Mouse (Mus musculus): ENCODE results near the gene Rpl10a. TPM values are rescaled to one million over a fixed set of nuclear protein-coding genes. Genes with fewer than 3 reads are reported as not detected.
A peak's percentile ranks its signal among the peaks of the same experiment; 100 is the strongest.
"Not testable (repeated sequence)": the region's sequence is repeated elsewhere in the genome, so short reads cannot be mapped to it uniquely, and the experiment has no call there.

Gene Rpl10a
- total RNA-seq, 2 experiments from 2014 or later, result 411 to 471 TPM

- peak; percentile 85 for DNase-seq
- intact Hi-C loops (cut with DNase I), result no loop called here
These were observed 22.4 kb downstream of the Rpl10a start, which contains the start of gene Tead3 for GRCm38 (mm10) chr17:28350466-28351352. TSS of gene Tead3 (minus strand) at chr17:28350817.

DNA sequence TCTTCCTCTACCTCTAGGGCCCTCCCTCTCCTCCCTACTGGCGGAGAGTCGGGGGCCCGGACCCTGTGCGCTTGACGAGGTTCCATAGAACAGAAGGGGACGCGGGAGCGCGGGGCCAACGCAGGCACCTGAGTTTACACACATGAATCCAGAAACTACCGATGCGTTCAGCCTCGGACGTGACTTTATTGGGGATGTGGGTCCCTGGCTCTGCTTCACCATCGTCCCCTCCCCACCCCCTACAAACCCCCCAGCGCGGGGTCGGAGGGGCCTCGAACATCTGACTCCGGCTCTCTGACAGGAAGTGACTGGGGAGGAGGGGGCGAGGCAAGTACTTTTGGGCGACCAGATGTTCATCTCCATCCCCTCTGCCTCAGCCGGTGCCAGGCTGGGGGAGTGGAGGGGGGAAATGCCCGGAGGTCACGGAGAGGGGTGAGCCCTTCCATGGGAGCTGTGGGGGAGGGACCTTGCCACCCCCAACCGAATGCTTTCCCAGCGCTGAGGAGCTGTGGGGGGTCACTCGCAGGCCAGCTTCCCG lies 23.2 kb downstream of the Rpl10a start:
- intact Hi-C loops (cut with DNase I), result no loop called here
- no peak for DNase-seq

- intact Hi-C loops (cut with DNase I), result no loop called here
- no peak for DNase-seq
These were observed 23.7 kb downstream of the Rpl10a start for GRCm38 (mm10) chr17:28352018-28352417.

DNA sequence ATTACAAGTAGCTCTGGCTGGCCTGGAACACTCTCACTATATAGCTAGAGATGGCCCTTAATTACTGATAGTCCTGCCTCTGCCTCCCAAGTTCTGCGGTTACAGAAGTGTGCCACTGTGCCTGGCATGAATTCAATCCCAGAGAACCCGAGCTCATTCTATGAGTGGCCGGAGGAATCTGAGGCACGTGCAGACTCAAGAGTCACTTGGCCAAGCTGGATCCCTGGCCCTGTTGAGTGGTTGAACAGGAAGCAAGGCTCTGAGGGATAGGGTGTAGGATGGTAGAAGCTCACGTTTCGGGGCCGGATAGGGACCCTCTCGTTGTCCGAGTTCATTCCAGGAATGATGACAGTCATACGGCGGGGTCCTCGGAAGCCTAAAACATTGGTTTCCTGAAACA lies 27.6 kb downstream of the Rpl10a start:
- intact Hi-C loops (cut with DNase I), result no loop called here
- DNase-seq, result peak in 1 of 2 experiments; percentile 44

- DNase-seq; intact Hi-C loops (cut with DNase I): not testable (repeated sequence)
These were observed 30.4 kb downstream of the Rpl10a start for GRCm38 (mm10) chr17:28358576-28359261.

DNA sequence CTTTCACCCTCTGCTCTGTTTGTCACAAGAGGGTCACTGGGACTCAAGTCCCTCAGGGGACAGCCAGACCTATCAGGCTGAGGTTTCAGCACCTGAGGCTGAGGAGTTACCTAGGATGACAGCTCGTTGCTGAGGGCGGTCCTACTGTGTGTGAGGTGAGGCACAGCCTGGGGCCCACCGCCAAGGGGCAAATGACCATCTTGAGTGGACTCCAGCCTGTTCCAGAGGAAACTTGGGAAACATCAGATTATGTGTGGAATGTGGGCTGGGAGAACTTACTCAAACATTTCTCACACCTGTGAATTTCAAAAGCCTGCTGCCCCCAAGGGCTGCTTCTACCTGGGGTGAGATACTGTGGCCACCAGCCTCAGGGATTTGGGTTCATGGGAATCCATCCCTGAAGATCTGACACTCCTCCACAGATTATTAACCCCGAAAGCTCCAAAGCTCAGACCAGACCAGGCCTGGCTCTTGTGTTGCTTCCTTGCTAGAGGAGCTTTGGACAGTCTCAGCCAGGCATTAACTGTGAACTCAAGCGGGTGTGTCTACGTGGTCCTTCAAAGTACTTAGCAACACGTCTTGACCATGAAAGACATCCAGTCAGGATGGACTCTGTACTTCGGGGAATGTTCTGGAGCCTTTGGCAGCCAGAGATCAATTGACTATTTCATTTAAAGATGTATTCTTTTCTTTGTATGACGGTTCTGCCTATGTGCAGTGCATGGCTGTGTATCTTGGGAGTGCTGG lies 32.4 kb downstream of the Rpl10a start:
- no peak for DNase-seq
- intact Hi-C loops (cut with DNase I), result no loop called here

GRCm38 (mm10) chr17:28361921-28362652 lies 33.8 kb downstream of the Rpl10a start:
- DNase-seq, result no peak
- intact Hi-C loops (cut with DNase I), result no loop called here

- no peak for DNase-seq
- intact Hi-C loops (cut with DNase I), result no loop called here
These were observed 34.5 kb downstream of the Rpl10a start for GRCm38 (mm10) chr17:28362653-28363292.

DNA sequence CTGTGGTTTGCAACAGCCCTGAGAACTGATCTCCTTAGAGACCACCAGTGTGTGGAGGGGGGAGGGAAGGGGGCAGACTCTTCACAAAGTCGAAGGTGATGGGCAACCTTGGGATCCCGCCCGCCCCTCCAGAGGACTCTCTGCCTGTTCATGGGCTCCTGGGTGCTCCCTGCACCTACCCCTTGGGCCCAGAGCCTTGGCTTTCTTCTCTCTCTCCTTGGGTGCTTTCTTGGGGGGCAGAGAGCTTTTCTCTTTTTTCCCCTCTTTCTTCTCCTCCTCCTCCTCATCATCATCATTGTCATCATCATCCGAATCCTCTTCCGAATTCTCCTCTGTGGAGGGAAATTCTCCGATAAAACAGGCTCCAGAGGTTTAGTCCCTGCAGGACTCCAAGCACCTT lies 35.2 kb downstream of the Rpl10a start:
- intact Hi-C loops (cut with DNase I), result no loop called here

DNA sequence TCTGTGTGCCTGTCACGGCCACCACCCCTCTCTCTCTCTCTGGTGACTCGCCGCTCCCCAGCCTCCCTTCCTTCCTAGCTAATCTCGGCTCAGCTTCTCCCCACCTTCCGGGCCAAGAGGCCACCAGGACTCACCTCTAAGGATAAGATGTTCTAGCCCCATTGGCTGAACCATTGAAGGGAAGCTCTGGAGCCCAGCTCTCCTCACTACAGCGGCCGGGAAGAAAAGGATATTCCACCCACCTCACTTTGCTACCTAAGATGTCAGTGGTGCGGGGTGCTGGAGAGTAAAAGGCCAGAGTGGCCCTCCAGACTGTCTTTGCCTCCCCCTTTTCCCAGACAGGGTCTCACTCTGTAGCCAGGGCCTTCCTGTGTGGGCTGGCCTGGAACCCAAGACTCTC lies 36.9 kb downstream of the Rpl10a start, which contains the start of gene Tulp1:
TSS of gene Tulp1 (minus strand) at position 101 of the 400 bp plus-strand sequence.
- intact Hi-C loops (cut with DNase I), result loop anchor here (5.0 kb wide), 2 partner anchors 138 to 158 kb away; partner anchors contain the start of gene Def6
- no peak for DNase-seq

More for the DNA sequence above, 35.2 kb downstream of the Rpl10a start:
- no peak for DNase-seq

GRCm38 (mm10) chr17:28368449-28368848 lies 40.2 kb downstream of the Rpl10a start:
- intact Hi-C loops (cut with DNase I), result loop anchor here (2.0 to 5.0 kb wide), 3 partner anchors 40 to 161 kb away; partner anchors contain the start of genes Def6 and Rpl10a
- DNase-seq, result peak; percentile 84 to 92

- intact Hi-C loops (cut with DNase I), result loop anchor here (2.0 to 5.0 kb wide), 3 partner anchors 40 to 162 kb away; partner anchors contain the start of genes Def6 and Rpl10a
- no peak for DNase-seq
These were observed 40.8 kb downstream of the Rpl10a start for GRCm38 (mm10) chr17:28369056-28369455.

DNA sequence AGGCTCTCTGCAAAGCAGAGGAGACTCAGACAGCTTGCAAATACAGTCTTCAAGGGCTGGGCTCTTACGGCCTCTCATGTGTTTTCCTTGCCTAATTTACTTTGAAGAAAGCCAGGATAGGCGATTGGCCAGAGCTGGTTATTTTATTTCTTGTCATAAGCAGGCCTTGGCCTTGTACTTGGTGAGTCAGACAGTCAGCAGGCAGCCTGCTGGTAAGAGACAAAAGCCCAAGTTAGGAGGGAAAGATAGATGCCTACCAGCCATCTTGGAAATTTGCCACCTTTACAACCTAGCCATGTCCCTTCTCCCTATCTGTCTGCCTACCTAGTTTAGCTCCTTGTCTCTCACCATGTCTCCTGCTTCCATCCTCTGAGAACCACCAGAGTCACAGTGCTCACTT lies 43.0 kb downstream of the Rpl10a start:
- intact Hi-C loops (cut with DNase I), result no loop called here
- no peak for DNase-seq

DNA sequence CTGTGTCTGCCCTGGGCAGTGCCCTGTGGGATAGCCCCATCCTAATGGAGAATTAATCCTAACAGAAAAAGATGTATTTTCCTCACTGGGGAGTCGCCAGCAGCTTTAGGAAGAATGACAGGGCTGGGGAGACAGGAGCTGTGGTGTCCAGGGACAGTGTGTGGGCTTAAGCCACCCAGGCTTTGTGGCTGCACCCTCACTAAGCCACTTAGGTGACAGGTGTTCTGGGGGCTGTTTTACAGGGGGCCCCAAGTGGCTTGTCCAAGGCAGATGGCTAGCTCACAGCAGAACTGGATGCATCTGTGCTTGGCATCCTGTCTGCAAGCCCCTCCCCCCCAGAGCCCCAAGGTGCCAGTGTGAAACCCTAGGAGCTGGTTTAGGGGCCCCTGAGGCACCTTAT lies 43.7 kb downstream of the Rpl10a start:
- DNase-seq, result no peak
- intact Hi-C loops (cut with DNase I), result no loop called here

- intact Hi-C loops (cut with DNase I), result no loop called here
- peak; percentile 61 to 69 for DNase-seq
These were observed 45.5 kb downstream of the Rpl10a start for GRCm38 (mm10) chr17:28373821-28374220.

- intact Hi-C loops (cut with DNase I), result no loop called here
- no peak for DNase-seq
These were observed 46.2 kb downstream of the Rpl10a start for GRCm38 (mm10) chr17:28374494-28374893.

GRCm38 (mm10) chr17:28375592-28376061 lies 47.4 kb downstream of the Rpl10a start:
- no peak for DNase-seq
- intact Hi-C loops (cut with DNase I), result no loop called here

DNA sequence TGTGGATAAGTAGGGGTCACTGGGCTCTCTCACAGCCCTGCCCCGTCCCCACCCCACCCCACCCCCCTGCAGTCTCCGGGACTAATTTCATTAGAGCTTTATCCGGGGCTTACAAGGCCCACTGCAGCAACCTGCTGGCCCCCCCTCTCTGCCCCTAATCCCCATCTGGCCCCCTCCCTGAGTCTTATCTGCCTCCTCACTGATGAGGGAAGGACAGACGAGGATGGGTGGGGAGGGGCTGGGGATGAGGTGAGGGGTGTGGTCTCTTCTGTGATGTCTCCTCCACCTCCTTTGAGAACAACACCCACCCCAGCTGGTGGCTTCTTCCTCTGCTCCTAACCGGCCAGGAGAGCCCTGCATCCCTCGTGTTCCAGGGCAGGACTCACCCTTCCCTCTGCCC lies 52.0 kb downstream of the Rpl10a start:
- DNase-seq, result no peak
- intact Hi-C loops (cut with DNase I), result no loop called here

Measured in heart, postnatal 14 days (tissue).